Mouse (Mus musculus): ENCODE data around the gene Gm18596.
"Not testable (repeated sequence)": the region's sequence is repeated elsewhere in the genome, so short reads cannot be mapped to it uniquely, and the experiment has no call there.

GRCm38 (mm10) chr10:77752312-77752711 is 9.9 kb upstream of the Gm18596 start:
- TF ChIP-seq E2F4 (IDR thresholded peaks at IDR 0.05; ENCODE audit: insufficient read depth); POLR2AphosphoS2 (IDR thresholded peaks at IDR 0.05; ENCODE audit: insufficient read length, low read depth): not testable (repeated sequence)
